Mouse (Mus musculus): ENCODE data around the gene Nfkbia. TPM values are rescaled to one million over a fixed set of nuclear protein-coding genes. Genes with fewer than 3 reads are reported as not detected.

The Nfkbia gene
- polyA plus RNA-seq, 1 experiment from 2014 or later = 61.6 TPM

GRCm38 (mm10) chr12:55488661-55489447 lies 3.6 kb downstream of the Nfkbia start:
- Histone ChIP-seq H3K4me3 (no peak overlapping the region), H3K27me3 (no peaks in the 10 kb centered on the region), H3K9ac (no peak overlapping the region), H3K36me3 (peaks cover 27% of the 10 kb centered on the region), H3K4me2 (no peak overlapping the region), H3K27ac (replicated peaks) (no peak overlapping the region), H3K4me1 (replicated peaks) (peaks cover 30% of the 10 kb centered on the region), H3K9me3 (no peaks in the 10 kb centered on the region)
- no peak for ATAC-seq (ENCODE audit: low FRiP score, low read depth)
- 88% methylated on average over 13 of the region's 13 CpGs for WGBS

GRCm38 (mm10) chr12:55487843-55488660 lies 4.4 kb downstream of the Nfkbia start:
- Histone ChIP-seq H3K27me3 (no peaks in the 10 kb centered on the region), H3K27ac (replicated peaks) (no peak overlapping the region), H3K9ac (no peak overlapping the region), H3K4me3 (no peak overlapping the region), H3K36me3 (peaks cover 27% of the 10 kb centered on the region), H3K4me1 (replicated peaks) (peaks cover 24% of the 10 kb centered on the region), H3K9me3 (no peaks in the 10 kb centered on the region), H3K4me2 (no peak overlapping the region)
- WGBS = 98% methylated on average over 7 of the region's 7 CpGs
- ATAC-seq (ENCODE audit: low FRiP score, low read depth) = no peak

DNA sequence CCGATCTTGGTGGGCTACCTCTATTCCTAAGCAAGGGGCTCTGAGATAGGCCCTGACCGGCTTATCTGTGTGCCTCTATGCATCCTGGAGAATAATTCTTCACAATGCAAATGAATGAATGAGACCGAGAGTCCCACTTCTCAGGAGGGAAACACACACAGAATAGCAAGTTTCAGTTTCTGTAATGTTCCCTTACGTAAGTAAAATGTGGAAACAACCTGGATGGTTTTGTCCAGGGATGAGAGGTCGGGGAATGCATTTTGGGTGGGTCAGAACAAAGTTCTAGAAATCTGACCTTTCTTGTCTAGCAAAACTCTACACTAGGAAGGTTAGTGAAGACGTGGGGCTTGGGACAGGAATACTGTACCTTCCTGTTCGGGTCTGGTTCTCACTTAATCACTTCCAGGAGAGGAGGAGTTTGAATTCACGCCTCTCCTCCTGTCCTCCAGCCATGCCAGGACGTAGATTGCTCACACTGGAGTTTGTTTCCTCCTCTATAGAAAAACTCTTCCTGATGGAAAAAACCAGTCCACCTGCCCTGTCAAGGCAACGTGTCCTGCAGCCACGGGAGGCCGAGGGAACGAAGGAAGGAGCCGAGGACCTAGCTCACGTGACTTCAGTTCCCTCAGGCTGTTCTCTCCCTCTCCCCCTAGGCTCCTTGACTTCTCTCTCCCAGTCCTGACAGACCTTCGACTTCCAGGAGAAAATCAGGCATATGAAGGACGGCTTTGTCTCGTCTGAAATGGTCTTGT lies 5.3 kb downstream of the Nfkbia start:
- Histone ChIP-seq H3K4me2 (no peak overlapping the region), H3K27ac (replicated peaks) (no peak overlapping the region), H3K4me1 (replicated peaks) (peaks cover 19% of the 10 kb centered on the region), H3K9ac (no peak overlapping the region), H3K36me3 (peaks cover 27% of the 10 kb centered on the region), H3K4me3 (no peak overlapping the region), H3K27me3 (no peaks in the 10 kb centered on the region), H3K9me3 (no peaks in the 10 kb centered on the region)
- 84% methylated on average over 18 of the region's 18 CpGs for WGBS
- no peak for ATAC-seq (ENCODE audit: low FRiP score, low read depth)

GRCm38 (mm10) chr12:55484800-55485199 lies 7.6 kb downstream of the Nfkbia start:
- Histone ChIP-seq H3K4me1 (replicated peaks) (peaks cover 1% of the 10 kb centered on the region; the same call in 1 of the 2 replicates), H3K4me3 (no peak overlapping the region), H3K9me3 (no peaks in the 10 kb centered on the region), H3K27ac (replicated peaks) (no peak overlapping the region), H3K27me3 (no peaks in the 10 kb centered on the region), H3K4me2 (no peak overlapping the region), H3K36me3 (peaks cover 18% of the 10 kb centered on the region), H3K9ac (no peak overlapping the region)
- WGBS = 87% methylated on average over 6 of the region's 6 CpGs
- no peak for ATAC-seq (ENCODE audit: low FRiP score, low read depth)

- no peak for ATAC-seq (ENCODE audit: low FRiP score, low read depth)
- H3K27ac ChIP-seq (replicated peaks) = no peak overlapping the region
Measured at GRCm38 (mm10) chr12:55484079-55484774, 8.2 kb downstream of the Nfkbia start.

DNA sequence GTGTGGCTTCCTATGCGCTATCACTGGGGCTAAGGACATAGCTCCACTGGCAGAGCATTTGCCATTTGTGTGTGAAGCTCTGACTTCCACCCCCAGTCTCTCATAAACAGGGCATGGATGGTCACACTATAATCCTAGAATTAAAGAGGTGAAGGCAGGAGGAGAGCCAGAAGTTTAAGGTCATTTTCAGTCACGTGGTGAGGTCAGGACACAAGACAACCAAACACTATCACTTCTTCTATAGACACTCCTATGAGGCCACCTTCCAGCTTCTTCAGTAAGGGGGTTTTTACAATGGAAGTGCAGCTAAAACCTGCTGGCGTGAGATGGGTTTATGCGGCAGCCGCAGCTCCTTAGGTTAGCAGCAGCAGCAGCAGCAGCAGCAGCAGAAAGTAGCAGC lies 8.9 kb downstream of the Nfkbia start:
- Histone ChIP-seq H3K27me3 (no peaks in the 10 kb centered on the region), H3K9me3 (no peaks in the 10 kb centered on the region), H3K27ac (replicated peaks) (no peak overlapping the region), H3K4me1 (replicated peaks) (no peaks in the 10 kb centered on the region), H3K4me3 (no peak overlapping the region), H3K36me3 (peaks cover 9% of the 10 kb centered on the region), H3K9ac (no peak overlapping the region), H3K4me2 (no peak overlapping the region)
- WGBS = 73% methylated on average over 5 of the region's 5 CpGs
- ATAC-seq (ENCODE audit: low FRiP score, low read depth) = no peak

More at GRCm38 (mm10) chr12:55484079-55484774, 8.2 kb downstream of the Nfkbia start:
- H3K4me1 ChIP-seq (replicated peaks) = no peaks in the 10 kb centered on the region
- no peaks in the 10 kb centered on the region for H3K27me3 ChIP-seq
- no peak overlapping the region for H3K4me2 ChIP-seq
- H3K9me3 ChIP-seq = no peaks in the 10 kb centered on the region
- H3K36me3 ChIP-seq = peaks cover 14% of the 10 kb centered on the region
- 74% methylated on average over 10 of the region's 10 CpGs for WGBS
- no peak overlapping the region for H3K4me3 ChIP-seq
- H3K9ac ChIP-seq = no peak overlapping the region

GRCm38 (mm10) chr12:55482732-55483131 lies 9.7 kb downstream of the Nfkbia start:
- no peak overlapping the region for H3K4me2 ChIP-seq
- H3K9me3 ChIP-seq = no peaks in the 10 kb centered on the region
- H3K27me3 ChIP-seq = no peaks in the 10 kb centered on the region
- H3K9ac ChIP-seq = no peak overlapping the region
- no peak for ATAC-seq (ENCODE audit: low FRiP score, low read depth)
- H3K27ac ChIP-seq (replicated peaks) = no peak overlapping the region
- 74% methylated on average over 10 of the region's 10 CpGs for WGBS
- H3K4me3 ChIP-seq = no peak overlapping the region
- 0 out of 2 replicates have a peak, but pooled peaks cover 2% of the 10 kb centered on the region for H3K36me3 ChIP-seq
- H3K4me1 ChIP-seq (replicated peaks) = no peaks in the 10 kb centered on the region

DNA sequence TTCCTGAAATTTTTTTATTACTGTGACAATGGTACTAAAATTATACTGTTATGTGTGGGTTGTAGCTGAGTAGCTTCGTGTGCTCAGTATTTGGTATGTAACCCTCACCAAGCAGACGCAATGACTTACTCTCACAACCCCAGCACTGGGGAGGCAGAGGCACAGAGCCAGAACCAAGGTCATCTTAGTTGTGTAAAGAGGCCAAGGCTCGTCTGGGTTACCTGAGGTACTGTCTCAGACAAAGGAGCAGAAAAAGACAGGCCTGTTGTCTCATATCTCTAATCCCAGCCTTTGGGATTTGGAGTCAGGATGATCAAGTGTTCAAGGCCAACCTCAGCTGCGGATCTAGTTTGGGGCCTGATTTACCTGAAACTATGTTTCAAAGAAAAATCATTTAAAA lies 10.7 kb downstream of the Nfkbia start:
- 87% methylated on average over 4 of the region's 4 CpGs for WGBS
- H3K27ac ChIP-seq (replicated peaks) = no peak overlapping the region
- H3K9ac ChIP-seq = no peak overlapping the region

GRCm38 (mm10) chr12:55480471-55481153 lies 11.8 kb downstream of the Nfkbia start:
- no peak overlapping the region for H3K4me3 ChIP-seq
- 85% methylated on average over 2 of the region's 2 CpGs for WGBS
- ATAC-seq (ENCODE audit: low FRiP score, low read depth) = no peak
- no peak overlapping the region for H3K27ac ChIP-seq (replicated peaks)
- no peak overlapping the region for H3K4me2 ChIP-seq
- no peaks in the 10 kb centered on the region for H3K4me1 ChIP-seq (replicated peaks)
- H3K36me3 ChIP-seq = no peaks in the 10 kb centered on the region
- H3K9ac ChIP-seq = no peak overlapping the region
- no peaks in the 10 kb centered on the region for H3K9me3 ChIP-seq
- H3K27me3 ChIP-seq = no peaks in the 10 kb centered on the region

More for the DNA sequence above, 10.7 kb downstream of the Nfkbia start:
- H3K4me3 ChIP-seq = no peak overlapping the region
- no peaks in the 10 kb centered on the region for H3K36me3 ChIP-seq
- no peaks in the 10 kb centered on the region for H3K9me3 ChIP-seq
- H3K27me3 ChIP-seq = no peaks in the 10 kb centered on the region
- H3K4me1 ChIP-seq (replicated peaks) = no peaks in the 10 kb centered on the region
- H3K4me2 ChIP-seq = no peak overlapping the region
- no peak for ATAC-seq (ENCODE audit: low FRiP score, low read depth)

GRCm38 (mm10) chr12:55478901-55479300 lies 13.5 kb downstream of the Nfkbia start:
- Histone ChIP-seq H3K36me3 (no peaks in the 10 kb centered on the region), H3K27me3 (no peaks in the 10 kb centered on the region), H3K9me3 (no peaks in the 10 kb centered on the region), H3K4me1 (replicated peaks) (no peaks in the 10 kb centered on the region), H3K4me3 (no peak overlapping the region), H3K27ac (replicated peaks) (no peak overlapping the region), H3K9ac (no peak overlapping the region), H3K4me2 (no peak overlapping the region)
- WGBS = 68% methylated on average over 3 of the region's 3 CpGs
- ATAC-seq (ENCODE audit: low FRiP score, low read depth) = no peak

DNA sequence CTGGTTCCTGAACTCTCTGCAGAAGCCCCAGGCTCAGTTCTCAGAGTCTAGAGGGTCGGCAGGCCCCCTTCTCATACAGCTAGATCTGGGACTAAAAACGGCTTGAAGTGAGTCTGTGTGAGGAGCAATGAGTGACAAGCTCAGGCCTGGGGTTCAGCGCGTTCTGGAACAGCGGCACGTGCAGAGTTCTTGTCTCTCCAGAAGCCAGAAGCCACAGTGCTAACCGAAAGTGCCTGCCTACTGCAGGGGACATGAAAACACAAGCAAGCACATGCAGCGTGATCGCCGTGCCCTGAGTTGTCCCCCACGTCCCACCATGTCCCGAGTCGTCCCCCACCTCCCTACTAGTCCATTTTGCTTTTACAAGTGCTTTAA lies 18.3 kb downstream of the Nfkbia start:
- H3K36me3 ChIP-seq = no peaks in the 10 kb centered on the region
- no peaks in the 10 kb centered on the region for H3K27me3 ChIP-seq
- H3K27ac ChIP-seq (replicated peaks) = no peak overlapping the region
- ATAC-seq (ENCODE audit: low FRiP score, low read depth) = no peak
- WGBS = 77% methylated on average over 13 of the region's 13 CpGs
- H3K9ac ChIP-seq = no peak overlapping the region
- H3K4me2 ChIP-seq = no peak overlapping the region
- no peak overlapping the region for H3K4me3 ChIP-seq
- H3K4me1 ChIP-seq (replicated peaks) = no peaks in the 10 kb centered on the region
- H3K9me3 ChIP-seq = no peaks in the 10 kb centered on the region
